Mouse (Mus musculus) myocyte (in vitro differentiated cells): ENCODE results near the gene Pigu. TPM values are rescaled to one million over a fixed set of nuclear protein-coding genes. Genes with fewer than 3 reads are reported as not detected.

Experiments
- H3K27me3 ChIP-seq: one replicate; pipeline ENCODE4 v1.6.1; 2011; ENCODE audit not compliant: control insufficient read depth, insufficient read depth, insufficient read length
- H3K36me3 ChIP-seq: one replicate; pipeline ENCODE4 v1.6.1; 2011; ENCODE audit not compliant: control insufficient read depth, insufficient read depth
- H3K4me2 ChIP-seq: one replicate; pipeline ENCODE4 v1.6.1; 2011; ENCODE audit warnings: low read depth, control low read depth
- H3K4me3 ChIP-seq: one replicate; pipeline ENCODE4 v1.5.1; 2011; ENCODE audit warnings: mild to moderate bottlenecking, control low read depth, moderate library complexity
- H3K79me2 ChIP-seq: one replicate; pipeline ENCODE4 v1.6.1; 2011; ENCODE audit not compliant: control insufficient read depth, insufficient read depth
- H3ac ChIP-seq: one replicate; pipeline ENCODE4 v1.6.1; 2011; ENCODE audit not compliant: control insufficient read depth, insufficient read length
- CEBPB ChIP-seq: IDR thresholded peaks from 2 replicates; pipeline ENCODE4 v1.6.1; 2011; ENCODE audit warnings: mild to moderate bottlenecking, moderate library complexity; ENCODE audit not compliant: poor library complexity, insufficient read depth, severe bottlenecking
- E2F4 ChIP-seq: IDR thresholded peaks from one replicate; pipeline ENCODE4 v1.6.1; 2011; ENCODE audit warnings: mild to moderate bottlenecking, control low read depth, moderate library complexity; ENCODE audit not compliant: insufficient read depth
- MAX ChIP-seq: IDR thresholded peaks from one replicate; pipeline ENCODE4 v1.6.1; 2011; ENCODE audit warnings: low read depth, mild to moderate bottlenecking, control low read depth
- MYOD1 ChIP-seq, 3 experiments: IDR thresholded peaks; one replicate each; pipeline ENCODE4 v1.6.1; 2011; ENCODE audit warnings: control low read depth in 2 of 3, low read depth in 2 of 3, mild to moderate bottlenecking in 2 of 3, moderate library complexity in 1 of 3; ENCODE audit not compliant: insufficient read length in 2 of 3, control insufficient read depth in 1 of 3
- MYOG ChIP-seq, 3 experiments: IDR thresholded peaks; one replicate each; pipeline ENCODE4 v1.6.1; 2011; ENCODE audit warnings: control low read depth in 2 of 3, low read depth in 2 of 3, mild to moderate bottlenecking in 2 of 3; ENCODE audit not compliant: insufficient read length in 2 of 3, control insufficient read depth in 1 of 3, insufficient read depth in 1 of 3
- POLR2A ChIP-seq: IDR thresholded peaks from one replicate; pipeline ENCODE4 v1.6.1; 2011; ENCODE audit warnings: low read depth, mild to moderate bottlenecking, control low read depth, moderate library complexity; ENCODE audit not compliant: insufficient read length
- POLR2AphosphoS2 ChIP-seq: IDR thresholded peaks from one replicate; pipeline ENCODE4 v1.6.1; 2011; ENCODE audit warnings: low read depth, control low read depth; ENCODE audit not compliant: insufficient read length
- REST ChIP-seq: IDR thresholded peaks from one replicate; pipeline ENCODE4 v1.6.1; 2011; ENCODE audit warnings: mild to moderate bottlenecking, control low read depth, moderate library complexity; ENCODE audit not compliant: insufficient read depth, insufficient read length
- SRF ChIP-seq: IDR thresholded peaks from one replicate; pipeline ENCODE4 v1.6.1; 2011; ENCODE audit warnings: low read depth; ENCODE audit not compliant: control insufficient read depth, insufficient read length
- TCF12 ChIP-seq: IDR thresholded peaks from one replicate; pipeline ENCODE4 v1.6.1; 2011; ENCODE audit warnings: mild to moderate bottlenecking, control low read depth; ENCODE audit not compliant: poor library complexity, insufficient read depth, severe bottlenecking
- TCF3 ChIP-seq: IDR thresholded peaks from one replicate; pipeline ENCODE4 v1.6.1; 2011; ENCODE audit warnings: low read depth, control low read depth; ENCODE audit not compliant: insufficient read length
- USF1 ChIP-seq: IDR thresholded peaks from one replicate; pipeline ENCODE4 v1.6.1; 2011; ENCODE audit warnings: low read depth, mild to moderate bottlenecking, control low read depth, moderate library complexity
- polyA plus RNA-seq: library from polyadenylated mRNA; unstranded; fragments of >200 nt; fragmentation: generic; extraction: Trizol; gene quantifications from one replicate; pipeline ENCODE4 v1.2.1, GENCODE M21; 2012; ENCODE audit warnings: missing spikeins

Pigu gene
- polyA plus RNA-seq, 1 experiment = 27.0 TPM

DNA sequence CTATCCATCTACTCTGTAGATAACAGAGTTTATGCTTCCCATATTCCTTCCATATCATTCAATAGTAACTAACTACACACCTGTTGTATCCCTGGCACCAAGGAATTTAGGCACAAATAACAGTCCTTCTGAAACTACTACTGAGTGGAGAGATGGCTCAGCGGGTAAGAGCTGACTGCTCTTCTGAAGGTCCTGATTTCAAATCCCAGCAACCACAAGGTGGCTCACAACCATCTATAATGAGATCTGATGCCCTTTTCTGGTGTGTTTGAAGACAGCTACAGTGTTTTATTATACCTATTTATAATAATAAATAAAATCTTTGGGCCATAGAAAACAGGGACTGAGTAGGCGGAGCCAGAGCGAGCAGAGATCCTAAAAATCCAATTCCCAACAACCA, 2.8 kb downstream of the Pigu start:
- H3K4me3 ChIP-seq = no peak overlapping the region
- no peak for TF ChIP-seq USF1
- no peak for TF ChIP-seq POLR2AphosphoS2
- no peak for TF ChIP-seq TCF12
- no peak for TF ChIP-seq POLR2A
- TF ChIP-seq TCF3 = no peak
- no peak for TF ChIP-seq CEBPB
- H3K79me2 ChIP-seq = peaks cover 11% of the 10 kb centered on the region
- H3K27me3 ChIP-seq = no peaks in the 10 kb centered on the region
- no peak overlapping the region for H3ac ChIP-seq
- no peaks in the 10 kb centered on the region for H3K36me3 ChIP-seq
- no peak overlapping the region for H3K4me2 ChIP-seq

DNA sequence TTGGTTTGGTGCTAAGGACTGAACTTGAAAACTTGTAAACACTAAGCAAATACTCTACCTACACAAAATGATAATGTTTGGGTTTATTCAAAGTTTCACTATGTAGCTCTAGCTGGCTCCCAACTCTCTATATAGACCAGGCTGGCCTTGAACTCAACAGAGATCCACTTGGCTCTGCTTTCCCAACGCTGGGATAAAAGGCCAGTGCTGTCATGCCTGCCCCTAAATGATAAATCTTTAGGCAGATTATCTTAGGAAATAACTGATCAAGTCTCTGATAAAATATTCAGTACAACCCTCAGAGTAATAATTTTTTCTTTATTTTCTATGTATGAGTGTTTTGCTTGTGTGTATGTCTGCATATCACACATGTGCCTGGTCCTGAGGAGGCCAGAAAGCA, 10.6 kb downstream of the Pigu start:
- Histone ChIP-seq H3K27me3 (no peaks in the 10 kb centered on the region), H3K36me3 (peaks cover 3% of the 10 kb centered on the region), H3K4me3 (no peak overlapping the region), H3K4me2 (no peak overlapping the region), H3K79me2 (no peaks in the 10 kb centered on the region), H3ac (no peak overlapping the region)
- no peak for TF ChIP-seq MYOD1 (IDR thresholded peaks at IDR 0.05; ENCODE audit: control insufficient read depth in 1 of 3, insufficient read length in 2 of 3, low read depth in 2 of 3)
- no peak for TF ChIP-seq E2F4
- no peak for TF ChIP-seq POLR2A
- no peak for TF ChIP-seq USF1
- no peak for TF ChIP-seq MYOG (IDR thresholded peaks at IDR 0.05; ENCODE audit: control insufficient read depth in 1 of 3, insufficient read depth in 1 of 3, insufficient read length in 2 of 3, low read depth in 2 of 3)
- TF ChIP-seq TCF3 = no peak
- TF ChIP-seq CEBPB = no peak
- no peak for TF ChIP-seq TCF12
- TF ChIP-seq REST = no peak
- TF ChIP-seq SRF = no peak
- no peak for TF ChIP-seq POLR2AphosphoS2
- no peak for TF ChIP-seq MAX

DNA sequence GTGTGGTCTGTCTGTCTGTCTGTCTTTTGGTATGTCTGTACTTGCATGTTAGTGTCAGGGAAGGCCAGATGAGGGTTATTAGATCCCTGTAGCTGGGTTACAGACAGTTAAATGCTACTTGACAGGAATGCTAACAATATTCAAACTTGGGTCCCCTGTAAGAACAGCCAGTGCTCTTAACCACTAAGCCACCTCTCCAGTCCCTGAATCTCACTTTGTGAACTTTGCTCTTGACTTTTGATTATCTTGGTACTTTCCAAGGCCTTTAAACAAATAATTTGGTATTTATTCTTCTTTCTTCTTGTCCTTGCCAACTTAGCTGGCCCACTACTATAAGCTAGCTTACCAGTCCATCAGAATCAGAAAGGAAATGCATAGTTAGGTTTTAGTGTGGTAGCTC, 17.1 kb downstream of the Pigu start:
- H3K4me3 ChIP-seq = no peak overlapping the region
- no peak for TF ChIP-seq TCF3
- TF ChIP-seq POLR2AphosphoS2 = no peak
- TF ChIP-seq MAX = no peak
- TF ChIP-seq REST = no peak
- H3ac ChIP-seq = no peak overlapping the region
- no peaks in the 10 kb centered on the region for H3K27me3 ChIP-seq
- H3K36me3 ChIP-seq = peaks cover 3% of the 10 kb centered on the region
- no peak overlapping the region for H3K4me2 ChIP-seq
- no peaks in the 10 kb centered on the region for H3K79me2 ChIP-seq

DNA sequence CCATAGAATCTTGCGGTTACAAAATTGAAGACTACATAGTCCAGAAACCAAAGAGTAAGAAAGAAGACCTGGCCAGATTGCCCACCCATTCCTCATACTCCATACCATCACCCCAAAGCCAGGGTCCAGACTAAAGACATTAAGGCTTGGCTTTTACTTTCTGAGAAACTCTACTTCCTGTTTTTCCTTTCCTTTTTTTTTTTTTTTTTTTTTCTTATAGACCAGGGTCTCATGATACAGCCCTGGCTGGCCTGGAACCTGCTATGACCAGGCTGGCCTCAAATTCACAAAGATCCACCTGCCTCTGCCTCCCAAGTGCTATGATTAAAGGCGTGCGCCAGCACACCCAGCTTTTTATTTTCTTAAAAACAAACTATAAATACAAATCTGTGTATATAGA, 21.0 kb downstream of the Pigu start:
- no peak for TF ChIP-seq POLR2AphosphoS2
- no peak for TF ChIP-seq TCF3
- no peak for TF ChIP-seq TCF12
- no peak for TF ChIP-seq POLR2A
- TF ChIP-seq USF1 = no peak
- H3K27me3 ChIP-seq = no peaks in the 10 kb centered on the region
- peaks cover 12% of the 10 kb centered on the region for H3K36me3 ChIP-seq
- no peaks in the 10 kb centered on the region for H3K79me2 ChIP-seq
- H3K4me2 ChIP-seq = no peak overlapping the region
- no peak overlapping the region for H3ac ChIP-seq
- H3K4me3 ChIP-seq = no peak overlapping the region

DNA sequence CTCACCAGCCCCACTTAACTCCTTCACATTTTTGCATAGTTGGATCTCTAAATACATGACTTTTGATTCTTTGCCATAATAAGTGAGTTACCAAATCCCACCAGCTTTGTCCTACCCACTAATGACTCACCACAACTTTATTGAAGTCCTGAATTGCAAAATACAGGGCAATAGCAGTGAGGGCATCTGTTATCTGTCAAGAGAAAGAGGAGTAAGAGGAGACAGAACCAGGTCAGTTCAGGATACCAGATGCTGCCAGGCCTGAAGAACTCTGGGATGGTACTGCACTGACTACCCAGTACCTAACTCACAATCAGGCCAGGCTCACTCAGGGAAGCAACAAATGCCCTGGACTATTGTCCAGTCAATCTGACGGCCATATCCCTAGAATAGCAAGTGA, 22.0 kb downstream of the Pigu start:
- H3K36me3 ChIP-seq = peaks cover 19% of the 10 kb centered on the region
- H3K4me2 ChIP-seq = no peak overlapping the region
- TF ChIP-seq POLR2A (no peak), MAX (no peak), TCF3 (no peak), TCF12 (no peak), MYOG (IDR thresholded peaks at IDR 0.05; ENCODE audit: control insufficient read depth in 1 of 3, insufficient read depth in 1 of 3, insufficient read length in 2 of 3, low read depth in 2 of 3) (no peak), MYOD1 (IDR thresholded peaks at IDR 0.05; ENCODE audit: control insufficient read depth in 1 of 3, insufficient read length in 2 of 3, low read depth in 2 of 3) (no peak), SRF (no peak), E2F4 (no peak), REST (no peak), CEBPB (no peak), POLR2AphosphoS2 (no peak), USF1 (no peak)

DNA sequence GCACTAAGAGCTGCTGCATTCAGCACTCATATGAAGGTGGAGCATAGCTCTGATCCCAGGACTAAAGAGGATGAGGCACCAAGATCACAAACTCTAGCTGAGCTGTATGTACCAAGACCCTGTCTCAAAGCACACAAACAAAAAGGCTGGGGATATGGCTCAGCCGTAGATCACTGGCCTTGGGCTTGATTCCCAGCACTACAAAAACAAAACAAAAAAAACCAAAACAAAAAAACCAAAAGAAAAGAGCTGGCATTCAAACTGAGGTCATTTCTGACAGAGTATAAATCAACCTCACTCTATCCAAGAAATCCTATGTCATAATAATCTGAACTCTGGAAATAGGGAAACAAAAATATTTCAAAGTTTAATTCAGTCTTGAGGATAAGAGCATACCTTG, 23.8 kb downstream of the Pigu start:
- Histone ChIP-seq H3K4me3 (no peak overlapping the region), H3K36me3 (peaks cover 21% of the 10 kb centered on the region), H3K4me2 (no peak overlapping the region), H3K79me2 (no peaks in the 10 kb centered on the region), H3ac (no peak overlapping the region), H3K27me3 (no peaks in the 10 kb centered on the region)
- no peak for TF ChIP-seq E2F4
- TF ChIP-seq POLR2AphosphoS2 = no peak
- no peak for TF ChIP-seq TCF3
- TF ChIP-seq MAX = no peak
- no peak for TF ChIP-seq USF1
- no peak for TF ChIP-seq TCF12
- no peak for TF ChIP-seq POLR2A
- no peak for TF ChIP-seq MYOG (IDR thresholded peaks at IDR 0.05; ENCODE audit: control insufficient read depth in 1 of 3, insufficient read depth in 1 of 3, insufficient read length in 2 of 3, low read depth in 2 of 3)
- no peak for TF ChIP-seq SRF
- TF ChIP-seq CEBPB = no peak
- TF ChIP-seq REST = no peak
- TF ChIP-seq MYOD1 (IDR thresholded peaks at IDR 0.05; ENCODE audit: control insufficient read depth in 1 of 3, insufficient read length in 2 of 3, low read depth in 2 of 3) = no peak

More for the DNA sequence above, 22.0 kb downstream of the Pigu start:
- Histone ChIP-seq H3ac (no peak overlapping the region), H3K4me3 (no peak overlapping the region), H3K27me3 (no peaks in the 10 kb centered on the region), H3K79me2 (no peaks in the 10 kb centered on the region)
